Mouse (Mus musculus): ENCODE data around the gene Tgfbr3l. TPM values are rescaled to one million over a fixed set of nuclear protein-coding genes. Genes with fewer than 3 reads are reported as not detected.
A peak's percentile ranks its signal among the peaks of the same experiment; 100 is the strongest.

Tgfbr3l gene
- polyA plus RNA-seq, 1 experiment from 2014 or later = 2.4 TPM

- peak overlapping the region; percentile 93 for H3K4me3 ChIP-seq
- H3K4me1 ChIP-seq (replicated peaks) = peaks cover 37% of the 10 kb centered on the region
- H3K9me3 ChIP-seq = 0 out of 2 replicates have a peak, but pooled peaks cover 3% of the 10 kb centered on the region
- H3K36me3 ChIP-seq = peaks cover 79% of the 10 kb centered on the region
- no peaks in the 10 kb centered on the region for H3K27me3 ChIP-seq (ENCODE audit: insufficient read depth, poor library complexity, severe bottlenecking)
- DNase-seq (ENCODE audit: low spot score) = no peak
- 0% methylated on average over 32 of the region's 32 CpGs for WGBS
- peak overlapping the region; percentile 98 for H3K27ac ChIP-seq
Observed at GRCm38 (mm10) chr8:4258678-4259077, 10.7 kb downstream of the Tgfbr3l start.

GRCm38 (mm10) chr8:4259125-4259804, 11.3 kb downstream of the Tgfbr3l start, which contains the start of gene Ctxn1:
Ctxn1 (minus strand) TSS chr8:4259274.
- peaks cover 84% of the 10 kb centered on the region for H3K36me3 ChIP-seq
- peak within 1 kb of the TSS; percentile 93 for H3K4me3 ChIP-seq
- H3K27ac ChIP-seq = peak within 1 kb of the TSS; percentile 98
- H3K9me3 ChIP-seq = 0 out of 2 replicates have a peak, but pooled peaks cover 3% of the 10 kb centered on the region
- peaks cover 31% of the 10 kb centered on the region for H3K4me1 ChIP-seq (replicated peaks)
- 6% methylated on average over 31 of the region's 33 CpGs for WGBS
- no peaks in the 10 kb centered on the region for H3K27me3 ChIP-seq (ENCODE audit: insufficient read depth, poor library complexity, severe bottlenecking)
- DNase-seq (ENCODE audit: low spot score) = peak; percentile 97

- Histone ChIP-seq H3K4me3 (peak overlapping the region; percentile 93), H3K9me3 (0 out of 2 replicates have a peak, but pooled peaks cover 3% of the 10 kb centered on the region), H3K36me3 (peaks cover 84% of the 10 kb centered on the region), H3K4me1 (replicated peaks) (peaks cover 30% of the 10 kb centered on the region), H3K27me3 (ENCODE audit: insufficient read depth, poor library complexity, severe bottlenecking) (no peaks in the 10 kb centered on the region), H3K27ac (peak overlapping the region; percentile 98)
- no peak for DNase-seq (ENCODE audit: low spot score)
- 86% methylated on average over 4 of the region's 4 CpGs for WGBS
Observed at GRCm38 (mm10) chr8:4259805-4260170, 11.8 kb downstream of the Tgfbr3l start.

- Histone ChIP-seq H3K9me3 (0 out of 2 replicates have a peak, but pooled peaks cover 3% of the 10 kb centered on the region), H3K27ac (no peak overlapping the region), H3K4me3 (no peak overlapping the region), H3K4me1 (replicated peaks) (peaks cover 12% of the 10 kb centered on the region), H3K27me3 (ENCODE audit: insufficient read depth, poor library complexity, severe bottlenecking) (no peaks in the 10 kb centered on the region), H3K36me3 (peaks cover 87% of the 10 kb centered on the region)
- DNase-seq (ENCODE audit: low spot score) = no peak
- whole genome bisulfite sequencing = 89% methylated on average over 8 of the region's 8 CpGs
Observed at GRCm38 (mm10) chr8:4263105-4263791, 15.2 kb downstream of the Tgfbr3l start.

GRCm38 (mm10) chr8:4265160-4265914, 17.3 kb downstream of the Tgfbr3l start:
- Histone ChIP-seq H3K4me3 (no peak overlapping the region), H3K27ac (no peak overlapping the region), H3K9me3 (no peaks in the 10 kb centered on the region), H3K4me1 (replicated peaks) (no peaks in the 10 kb centered on the region), H3K36me3 (peaks cover 100% of the 10 kb centered on the region), H3K27me3 (ENCODE audit: insufficient read depth, poor library complexity, severe bottlenecking) (no peaks in the 10 kb centered on the region)
- 93% methylated on average over 15 of the region's 15 CpGs for WGBS
- DNase-seq (ENCODE audit: low spot score) = no peak

- Histone ChIP-seq H3K27me3 (ENCODE audit: insufficient read depth, poor library complexity, severe bottlenecking) (no peaks in the 10 kb centered on the region), H3K36me3 (peaks cover 99% of the 10 kb centered on the region), H3K27ac (no peak overlapping the region), H3K4me1 (replicated peaks) (no peaks in the 10 kb centered on the region), H3K4me3 (no peak overlapping the region), H3K9me3 (no peaks in the 10 kb centered on the region)
- no peak for DNase-seq (ENCODE audit: low spot score)
- 81% methylated on average over 15 of the region's 15 CpGs for WGBS
Observed at GRCm38 (mm10) chr8:4267627-4268026, 19.6 kb downstream of the Tgfbr3l start.

- Histone ChIP-seq H3K36me3 (peaks cover 94% of the 10 kb centered on the region), H3K27ac (no peak overlapping the region), H3K4me3 (no peak overlapping the region), H3K4me1 (replicated peaks) (peaks cover 2% of the 10 kb centered on the region), H3K27me3 (ENCODE audit: insufficient read depth, poor library complexity, severe bottlenecking) (no peaks in the 10 kb centered on the region), H3K9me3 (no peaks in the 10 kb centered on the region)
- 92% methylated on average over 6 of the region's 6 CpGs for WGBS
- no peak for DNase-seq (ENCODE audit: low spot score)
Observed at GRCm38 (mm10) chr8:4269609-4270008, 21.6 kb downstream of the Tgfbr3l start.

- peak within 1 kb of the TSS; percentile 89 for H3K27ac ChIP-seq
- H3K4me1 ChIP-seq (replicated peaks) = peaks cover 8% of the 10 kb centered on the region
- no peaks in the 10 kb centered on the region for H3K27me3 ChIP-seq (ENCODE audit: insufficient read depth, poor library complexity, severe bottlenecking)
- no peaks in the 10 kb centered on the region for H3K9me3 ChIP-seq
- WGBS = under 1% methylated on average over 39 of the region's 39 CpGs
- DNase-seq (ENCODE audit: low spot score) = peak; percentile 94
- H3K4me3 ChIP-seq = peak within 1 kb of the TSS; percentile 87
- peaks cover 35% of the 10 kb centered on the region for H3K36me3 ChIP-seq
Observed at GRCm38 (mm10) chr8:4275275-4276110, 27.5 kb downstream of the Tgfbr3l start, which contains the start of gene Timm44. Timm44 (minus strand) TSS chr8:4275913.

GRCm38 (mm10) chr8:4276111-4276465, 28.1 kb downstream of the Tgfbr3l start:
- H3K27ac ChIP-seq = peak overlapping the region; percentile 89
- H3K36me3 ChIP-seq = peaks cover 30% of the 10 kb centered on the region
- no peaks in the 10 kb centered on the region for H3K27me3 ChIP-seq (ENCODE audit: insufficient read depth, poor library complexity, severe bottlenecking)
- WGBS = 34% methylated on average over 9 of the region's 9 CpGs
- H3K9me3 ChIP-seq = no peaks in the 10 kb centered on the region
- peak overlapping the region; percentile 87 for H3K4me3 ChIP-seq
- no peak for DNase-seq (ENCODE audit: low spot score)
- H3K4me1 ChIP-seq (replicated peaks) = peaks cover 8% of the 10 kb centered on the region

GRCm38 (mm10) chr8:4292738-4293137, 44.7 kb downstream of the Tgfbr3l start:
- peaks cover 100% of the 10 kb centered on the region for H3K36me3 ChIP-seq
- DNase-seq (ENCODE audit: low spot score) = no peak
- no peaks in the 10 kb centered on the region for H3K4me1 ChIP-seq (replicated peaks)
- no peak overlapping the region for H3K4me3 ChIP-seq
- H3K27me3 ChIP-seq (ENCODE audit: insufficient read depth, poor library complexity, severe bottlenecking) = no peaks in the 10 kb centered on the region
- no peak overlapping the region for H3K27ac ChIP-seq
- H3K9me3 ChIP-seq = no peaks in the 10 kb centered on the region
- WGBS = 93% methylated on average over 5 of the region's 5 CpGs

- H3K4me1 ChIP-seq (replicated peaks) = no peaks in the 10 kb centered on the region
- peaks cover 100% of the 10 kb centered on the region for H3K36me3 ChIP-seq
- no peaks in the 10 kb centered on the region for H3K27me3 ChIP-seq (ENCODE audit: insufficient read depth, poor library complexity, severe bottlenecking)
- H3K27ac ChIP-seq = no peak overlapping the region
- WGBS = 95% methylated on average over 4 of the region's 4 CpGs
- H3K9me3 ChIP-seq = no peaks in the 10 kb centered on the region
- no peak for DNase-seq (ENCODE audit: low spot score)
- H3K4me3 ChIP-seq = no peak overlapping the region
Observed at GRCm38 (mm10) chr8:4297822-4298221, 49.8 kb downstream of the Tgfbr3l start.
